Mouse (Mus musculus): Measurements from ENCODE around the gene Ccdc115. TPM values are rescaled to one million over a fixed set of nuclear protein-coding genes. Genes with fewer than 3 reads are reported as not detected.

Gene Ccdc115
- polyA plus RNA-seq, 1 experiment, result 1.2 TPM

DNA sequence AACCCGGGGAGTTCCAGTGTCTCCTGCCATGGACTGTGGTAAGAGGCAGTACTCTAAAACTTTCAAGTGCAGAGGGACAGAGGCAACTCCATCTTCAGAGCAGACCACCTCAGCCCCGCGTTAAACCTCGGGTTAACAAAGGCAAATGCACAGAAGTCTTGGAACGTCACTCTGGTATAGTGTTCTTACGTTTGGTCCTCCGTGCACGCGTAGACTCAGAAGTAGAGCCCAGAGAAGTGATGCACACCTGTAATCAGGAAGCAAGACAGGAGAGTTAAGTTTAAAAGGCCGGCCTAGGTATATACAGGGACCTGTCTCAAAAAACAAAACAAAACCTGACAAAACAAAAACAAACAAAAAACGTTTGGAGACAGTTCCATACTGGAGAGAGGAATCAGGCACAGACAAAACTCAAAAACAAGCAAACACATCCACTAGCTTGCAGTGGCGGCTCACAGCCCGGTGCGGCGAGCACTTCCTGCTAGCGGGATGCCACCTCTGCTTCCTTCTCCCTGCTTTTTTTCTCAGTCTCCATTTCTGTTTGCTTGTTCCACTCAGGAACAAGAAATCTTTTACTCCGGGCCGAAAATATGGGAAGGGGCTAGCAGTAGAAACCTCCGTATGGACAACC lies 5.5 kb downstream of the Ccdc115 start:
- Histone ChIP-seq H3K27me3 (ENCODE audit: control insufficient read depth) (no peaks in the 10 kb centered on the region; the same call in 1 of the 2 replicates), H3K4me3 (replicated peaks) (peak overlapping the region; percentile 66), H3K9me3 (ENCODE audit: control insufficient read depth, low read length) (peaks cover 32% of the 10 kb centered on the region), H3K36me3 (ENCODE audit: control insufficient read depth) (peaks cover 5% of the 10 kb centered on the region), H3K4me1 (ENCODE audit: control insufficient read depth) (peaks cover 38% of the 10 kb centered on the region)
- TF ChIP-seq TAL1 (IDR thresholded peaks at IDR 0.05; ENCODE audit: low read length) (no peak), GATA1 (IDR thresholded peaks at IDR 0.05; ENCODE audit: low read length) (no peak)

DNA sequence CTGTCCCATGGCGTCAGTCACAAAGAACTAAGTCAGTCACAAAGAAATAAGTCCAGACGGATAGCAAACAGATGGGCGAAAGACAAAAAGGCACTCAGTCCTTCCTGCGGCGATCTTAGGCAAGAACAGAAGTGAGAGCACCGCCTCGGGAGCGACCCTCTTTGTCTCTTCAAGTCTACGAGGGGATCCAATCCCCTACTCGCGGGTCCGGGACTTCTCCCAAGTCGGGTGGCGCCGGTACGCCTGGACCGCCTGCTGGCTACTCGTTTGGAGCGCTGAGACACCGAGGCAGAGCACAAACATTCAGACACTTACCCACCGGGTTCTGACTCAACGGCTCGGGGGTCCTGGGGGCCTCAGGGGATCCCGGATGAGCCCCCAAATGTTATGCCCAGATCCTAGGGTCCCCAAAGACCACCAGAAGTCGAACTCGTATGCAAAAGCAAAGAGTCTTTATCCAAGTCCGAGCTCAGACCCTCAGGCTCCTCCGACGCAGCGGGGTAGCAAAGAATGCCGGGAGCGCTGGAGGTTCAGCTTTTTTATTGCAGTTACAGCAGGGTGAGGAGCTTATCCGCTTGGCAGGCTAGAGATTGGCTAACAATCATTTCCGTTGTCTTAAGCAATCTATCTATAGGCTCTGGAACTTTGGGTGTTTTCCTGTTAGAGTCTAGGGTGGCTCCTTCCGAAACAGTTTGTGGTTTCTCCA lies 6.5 kb downstream of the Ccdc115 start:
- H3K4me1 ChIP-seq (ENCODE audit: control insufficient read depth), result peaks cover 30% of the 10 kb centered on the region
- no peak for TF ChIP-seq TAL1 (IDR thresholded peaks at IDR 0.05; ENCODE audit: low read length)
- TF ChIP-seq GATA1 (IDR thresholded peaks at IDR 0.05; ENCODE audit: low read length), result no peak
- no peaks in the 10 kb centered on the region; the same call in 1 of the 2 replicates for H3K27me3 ChIP-seq (ENCODE audit: control insufficient read depth)
- H3K36me3 ChIP-seq (ENCODE audit: control insufficient read depth), result peaks cover 5% of the 10 kb centered on the region
- H3K4me3 ChIP-seq (replicated peaks), result peak overlapping the region; percentile 52
- H3K9me3 ChIP-seq (ENCODE audit: control insufficient read depth, low read length), result peaks cover 40% of the 10 kb centered on the region

DNA sequence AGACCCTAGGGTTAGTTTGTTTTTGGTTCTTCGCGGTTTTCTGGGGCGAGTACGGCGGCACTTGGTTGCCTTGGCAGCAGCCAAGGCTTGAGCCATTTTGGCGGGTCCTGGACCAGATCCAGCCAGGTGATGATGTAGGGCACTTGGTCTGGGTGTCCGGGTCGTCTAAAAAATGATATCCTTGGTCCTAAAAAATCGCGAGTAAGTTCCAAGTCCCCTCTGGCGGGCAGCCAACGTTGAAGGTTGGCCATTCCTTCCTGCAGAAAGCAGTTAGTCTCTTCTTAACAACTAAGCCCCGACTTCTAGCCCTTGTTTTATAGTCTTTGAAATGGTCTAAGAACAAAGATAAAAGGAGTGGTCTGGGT lies 7.1 kb downstream of the Ccdc115 start:
- Histone ChIP-seq H3K9me3 (ENCODE audit: control insufficient read depth, low read length) (peaks cover 42% of the 10 kb centered on the region), H3K4me3 (replicated peaks) (peak overlapping the region; percentile 52), H3K36me3 (ENCODE audit: control insufficient read depth) (peaks cover 3% of the 10 kb centered on the region), H3K27me3 (ENCODE audit: control insufficient read depth) (no peaks in the 10 kb centered on the region; the same call in 1 of the 2 replicates), H3K4me1 (ENCODE audit: control insufficient read depth) (peaks cover 30% of the 10 kb centered on the region)
- TF ChIP-seq GATA1 (IDR thresholded peaks at IDR 0.05; ENCODE audit: low read length), result no peak
- TF ChIP-seq TAL1 (IDR thresholded peaks at IDR 0.05; ENCODE audit: low read length), result no peak

DNA sequence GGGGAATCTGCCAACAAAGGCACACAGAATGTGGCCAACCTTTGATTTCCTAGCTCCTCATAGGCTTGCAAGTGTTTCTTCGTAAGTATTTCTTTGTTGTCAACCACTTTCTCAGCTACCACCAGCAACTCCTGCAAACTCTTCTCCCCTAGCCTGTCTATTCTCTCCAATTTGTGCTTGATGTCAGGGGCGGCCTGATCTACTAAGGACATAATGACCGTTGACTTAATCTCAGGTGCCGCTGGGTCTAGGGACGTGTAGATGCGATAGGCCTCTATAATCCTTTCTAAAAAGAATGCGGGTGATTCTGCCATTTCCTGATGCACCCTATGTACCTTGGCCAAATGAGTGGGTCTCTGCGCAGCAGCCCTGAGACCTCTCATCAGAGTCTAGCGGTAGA lies 8.0 kb downstream of the Ccdc115 start:
- TF ChIP-seq TAL1 (IDR thresholded peaks at IDR 0.05; ENCODE audit: low read length) (no peak), GATA1 (IDR thresholded peaks at IDR 0.05; ENCODE audit: low read length) (no peak)
- Histone ChIP-seq H3K36me3 (ENCODE audit: control insufficient read depth) (no peaks in the 10 kb centered on the region), H3K9me3 (ENCODE audit: control insufficient read depth, low read length) (peaks cover 50% of the 10 kb centered on the region), H3K4me1 (ENCODE audit: control insufficient read depth) (peaks cover 30% of the 10 kb centered on the region), H3K27me3 (ENCODE audit: control insufficient read depth) (no peaks in the 10 kb centered on the region; the same call in 1 of the 2 replicates), H3K4me3 (replicated peaks) (no peak overlapping the region)

DNA sequence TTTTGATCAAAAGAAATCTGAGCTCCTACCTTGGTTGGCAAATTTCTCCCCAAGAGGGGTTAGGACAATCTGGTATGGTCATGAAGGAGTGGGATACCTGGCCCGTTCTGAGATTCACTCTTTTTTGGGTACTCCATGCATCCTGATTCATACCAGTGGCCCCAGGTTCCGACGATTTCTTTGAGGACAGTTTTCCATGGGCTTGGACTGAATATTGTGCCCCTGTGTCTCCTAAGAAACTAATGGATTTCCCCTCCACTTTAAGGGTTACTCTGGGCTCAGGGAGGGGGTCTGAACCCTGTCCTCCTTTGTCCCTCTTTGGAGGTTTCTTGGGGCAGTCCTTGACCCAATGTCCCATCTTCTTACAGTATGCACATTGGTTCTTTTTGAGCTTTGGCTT lies 8.5 kb downstream of the Ccdc115 start:
- Histone ChIP-seq H3K27me3 (ENCODE audit: control insufficient read depth) (no peaks in the 10 kb centered on the region; the same call in 1 of the 2 replicates), H3K9me3 (ENCODE audit: control insufficient read depth, low read length) (peaks cover 51% of the 10 kb centered on the region)
- TF ChIP-seq GATA1 (IDR thresholded peaks at IDR 0.05; ENCODE audit: low read length), result no peak
- TF ChIP-seq TAL1 (IDR thresholded peaks at IDR 0.05; ENCODE audit: low read length), result no peak

DNA sequence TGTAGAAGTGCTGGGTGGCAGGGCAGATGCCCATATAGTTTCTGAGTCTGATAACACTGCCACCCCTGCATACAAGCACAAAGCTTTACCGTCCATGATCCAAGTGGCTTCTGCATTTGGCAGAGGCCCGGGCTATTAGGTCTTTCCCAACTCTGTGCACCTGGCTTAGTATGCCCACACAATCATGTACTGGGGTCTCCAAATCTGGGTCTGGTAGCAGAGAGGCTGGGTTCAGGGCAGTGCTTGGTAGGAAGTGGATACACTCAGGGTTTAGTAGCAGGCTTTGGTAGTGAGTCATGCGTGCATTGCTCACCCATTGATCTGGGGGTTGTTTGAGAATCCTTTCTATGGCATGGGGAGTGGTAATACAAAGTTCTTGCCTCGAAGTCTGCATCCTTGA lies 10.2 kb downstream of the Ccdc115 start:
- no peaks in the 10 kb centered on the region; the same call in 1 of the 2 replicates for H3K27me3 ChIP-seq (ENCODE audit: control insufficient read depth)
- H3K4me3 ChIP-seq (replicated peaks), result no peak overlapping the region
- TF ChIP-seq GATA1 (IDR thresholded peaks at IDR 0.05; ENCODE audit: low read length), result no peak
- TF ChIP-seq TAL1 (IDR thresholded peaks at IDR 0.05; ENCODE audit: low read length), result no peak
- no peaks in the 10 kb centered on the region for H3K36me3 ChIP-seq (ENCODE audit: control insufficient read depth)
- H3K9me3 ChIP-seq (ENCODE audit: control insufficient read depth, low read length), result peaks cover 51% of the 10 kb centered on the region
- H3K4me1 ChIP-seq (ENCODE audit: control insufficient read depth), result peaks cover 15% of the 10 kb centered on the region

More for the DNA sequence above, 8.5 kb downstream of the Ccdc115 start:
- no peaks in the 10 kb centered on the region for H3K36me3 ChIP-seq (ENCODE audit: control insufficient read depth)
- H3K4me3 ChIP-seq (replicated peaks), result no peak overlapping the region
- peaks cover 28% of the 10 kb centered on the region for H3K4me1 ChIP-seq (ENCODE audit: control insufficient read depth)

DNA sequence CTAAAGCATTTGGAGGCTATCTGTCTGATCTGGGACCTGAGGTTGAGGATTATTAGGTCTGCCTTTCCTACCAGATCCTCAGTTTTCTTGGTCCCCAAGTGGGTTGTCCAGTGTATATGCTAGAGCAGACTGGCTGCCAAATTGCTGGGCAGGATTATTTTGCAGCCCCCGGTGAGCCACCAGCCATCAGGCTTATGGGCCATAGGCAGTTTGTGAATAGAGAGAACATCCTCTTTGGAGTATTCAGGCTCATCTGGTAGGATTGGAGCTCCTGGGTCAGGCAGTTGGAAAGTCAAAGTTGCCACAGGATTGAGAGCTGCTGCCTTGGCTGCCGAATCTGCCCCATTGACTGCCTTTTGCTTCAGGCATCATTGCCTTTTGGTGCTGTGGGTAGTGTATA lies 11.0 kb downstream of the Ccdc115 start:
- Histone ChIP-seq H3K9me3 (ENCODE audit: control insufficient read depth, low read length) (peaks cover 51% of the 10 kb centered on the region), H3K36me3 (ENCODE audit: control insufficient read depth) (no peaks in the 10 kb centered on the region), H3K4me1 (ENCODE audit: control insufficient read depth) (peaks cover 8% of the 10 kb centered on the region), H3K27me3 (ENCODE audit: control insufficient read depth) (no peaks in the 10 kb centered on the region; the same call in 1 of the 2 replicates), H3K4me3 (replicated peaks) (no peak overlapping the region)
- TF ChIP-seq GATA1 (IDR thresholded peaks at IDR 0.05; ENCODE audit: low read length) (no peak), TAL1 (IDR thresholded peaks at IDR 0.05; ENCODE audit: low read length) (no peak)

DNA sequence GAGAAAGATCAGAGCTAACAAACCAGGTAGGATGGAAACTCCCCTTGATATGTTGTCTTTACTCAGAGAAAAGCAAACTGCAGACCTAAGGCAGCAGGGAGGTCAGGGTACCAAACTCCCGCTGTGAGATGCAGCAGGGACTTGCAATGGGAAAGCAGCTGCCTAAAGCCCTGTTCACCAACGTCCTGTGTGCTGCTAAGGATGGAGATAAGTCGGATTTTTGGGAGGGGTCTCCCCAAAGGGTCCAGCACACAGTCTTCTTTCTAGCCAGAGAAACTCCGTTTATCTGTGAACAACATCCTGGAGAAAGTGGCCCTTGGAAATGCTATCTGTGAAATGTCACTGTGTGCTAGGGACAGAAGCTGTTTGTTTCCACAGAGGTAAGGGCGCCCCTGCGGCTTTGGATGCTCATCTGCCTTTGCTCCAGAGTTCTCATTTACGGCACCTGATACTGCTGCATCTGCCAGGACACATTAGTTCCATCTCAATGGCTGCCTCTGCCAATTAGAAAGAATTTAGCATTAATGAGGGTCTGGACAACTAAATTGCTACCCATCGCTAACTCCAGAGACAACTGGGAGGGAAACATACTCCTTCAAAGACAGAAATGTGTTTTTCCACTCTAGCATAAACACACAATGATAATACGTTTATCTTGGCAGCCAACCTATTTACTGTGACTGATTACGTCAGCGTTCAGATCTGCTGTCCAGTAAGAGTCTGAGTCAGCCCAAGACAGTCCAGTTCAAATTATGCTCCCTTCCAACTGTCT lies 40.1 kb downstream of the Ccdc115 start:
- no peaks in the 10 kb centered on the region for H3K27me3 ChIP-seq (ENCODE audit: control insufficient read depth)
- H3K9me3 ChIP-seq (ENCODE audit: control insufficient read depth, low read length), result no peaks in the 10 kb centered on the region
- H3K4me1 ChIP-seq (ENCODE audit: control insufficient read depth), result no peaks in the 10 kb centered on the region
- H3K36me3 ChIP-seq (ENCODE audit: control insufficient read depth), result no peaks in the 10 kb centered on the region
- H3K4me3 ChIP-seq (replicated peaks), result no peak overlapping the region
- no peak for TF ChIP-seq TAL1 (IDR thresholded peaks at IDR 0.05; ENCODE audit: low read length)
- TF ChIP-seq GATA1 (IDR thresholded peaks at IDR 0.05; ENCODE audit: low read length), result no peak

DNA sequence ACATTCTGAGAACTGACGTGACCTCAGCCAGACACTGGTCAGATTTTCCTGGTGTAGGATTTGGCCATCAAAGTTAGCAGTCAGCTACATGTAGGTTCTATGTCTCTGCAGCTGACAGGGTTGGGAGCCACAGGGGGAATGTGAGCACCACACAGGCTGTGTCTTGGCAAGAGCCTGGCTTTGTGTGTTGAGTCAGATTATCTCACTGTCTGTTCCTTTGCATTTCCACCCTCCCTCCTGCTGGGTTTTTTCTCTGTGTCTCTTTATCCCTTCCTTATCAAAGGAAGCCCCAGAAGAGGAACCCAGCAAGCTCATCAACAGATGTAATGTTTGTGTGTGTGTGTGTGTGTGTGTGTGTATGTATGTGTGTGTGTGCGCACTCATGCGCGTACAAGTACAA lies 43.2 kb downstream of the Ccdc115 start:
- H3K36me3 ChIP-seq (ENCODE audit: control insufficient read depth), result no peaks in the 10 kb centered on the region
- TF ChIP-seq GATA1 (IDR thresholded peaks at IDR 0.05; ENCODE audit: low read length) (no peak), TAL1 (IDR thresholded peaks at IDR 0.05; ENCODE audit: low read length) (no peak)
- no peaks in the 10 kb centered on the region for H3K9me3 ChIP-seq (ENCODE audit: control insufficient read depth, low read length)
- no peaks in the 10 kb centered on the region for H3K4me1 ChIP-seq (ENCODE audit: control insufficient read depth)
- no peak overlapping the region for H3K4me3 ChIP-seq (replicated peaks)
- no peaks in the 10 kb centered on the region for H3K27me3 ChIP-seq (ENCODE audit: control insufficient read depth)
